ENCODE assay signal across 26 mouse cellular contexts in genomic region chr12:40654312-40654711, GRCm38 (mm10).
A peak's percentile ranks its signal among the peaks of the same experiment; 100 is the strongest.
DNase-seq lines count a peak whose midpoint lies in the region; ATAC-seq and TF ChIP-seq lines count a peak whose summit lies in the region.
"Had no signal": no experiment of that assay in that cellular context is flagged by ENCODE, and none has a peak within 500 bp of the region (broad histone marks: within the 10 kb centered on the region; RNA-seq: fewer than 3 reads in every experiment).

No protein-coding gene starts in this region.

- TF ChIP-seq CTCF in kidney, adult 2 months (conservative IDR thresholded peaks at IDR 0.05; ENCODE audit: insufficient read depth, insufficient read length, low read depth, low read length): no peak

- no peaks in the 10 kb centered on the region for H3K9me3 ChIP-seq in lung, embryonic 16.5 days (ENCODE audit: control insufficient read depth, low read length)
- H3K9me3 ChIP-seq: heart, embryonic 15.5 days; hindbrain, embryonic 12.5 days; intestine, embryonic 15.5 days; kidney, embryonic 15.5 days; lung, embryonic 15.5 days had no signal

- no peak overlapping the region for H3K9ac ChIP-seq in lung, embryonic 16.5 days (ENCODE audit: low read length)
- H3K9ac ChIP-seq: heart, embryonic 15.5 days; hindbrain, embryonic 12.5 days; intestine, embryonic 15.5 days; kidney, embryonic 15.5 days; liver, embryonic 14.5 days; lung, embryonic 15.5 days had no signal

- intact Hi-C loops in heart, postnatal 14 days (cut with DNase I): no loop called here

- H3K4me1 ChIP-seq in kidney, adult 2 months (ENCODE audit: control insufficient read depth, insufficient read depth, low read length): peaks cover 3% of the 10 kb centered on the region; the same call in 1 of the 2 replicates
- H3K4me1 ChIP-seq in lung, embryonic 16.5 days (replicated peaks; ENCODE audit: control insufficient read depth, insufficient read depth, low read length): peaks cover 7% of the 10 kb centered on the region; the same call in 1 of the 2 replicates
- H3K4me1 ChIP-seq: intestine, embryonic 15.5 days; kidney, embryonic 15.5 days had no signal

- H3K4me2 ChIP-seq in lung, embryonic 16.5 days (ENCODE audit: low read depth, low read length): no peak overlapping the region
- H3K4me2 ChIP-seq: heart, embryonic 15.5 days; hindbrain, embryonic 12.5 days; intestine, embryonic 15.5 days; kidney, embryonic 15.5 days; lung, embryonic 15.5 days had no signal

- DNase-seq in heart, adult 8-10 months (ENCODE audit: low spot score): peak; percentile 28
- no peak for DNase-seq in heart, postnatal 14 days
- peak; percentile 28 for DNase-seq in kidney, adult 2 months
- no peak for DNase-seq in kidney, postnatal 10 days
- no peak for DNase-seq in lung, adult 18-20 months
- DNase-seq in WW6 (ENCODE audit: low read depth, low spot score): peak; percentile 11
- DNase-seq in frontal cortex, adult 2 months (ENCODE audit: extremely low spot score in 1 of 2, low spot score in 1 of 2): no peak
- DNase-seq: adrenal gland, postnatal 25 days; cerebellum, adult 11-12 months; cerebellum, adult 9-11 months; layer of hippocampus, adult 9-11 months; liver; midbrain, embryonic 14.5 days; thymus, adult 2 months; thymus, postnatal 36 days had no signal

- H3K27me3 ChIP-seq in kidney, adult 2 months (replicated peaks; ENCODE audit: control insufficient read depth, insufficient read depth, low read length): no peaks in the 10 kb centered on the region
- H3K27me3 ChIP-seq in lung, embryonic 16.5 days (ENCODE audit: control insufficient read depth, insufficient read depth, low read depth, low read length): no peaks in the 10 kb centered on the region
- H3K27me3 ChIP-seq: heart, embryonic 15.5 days; hindbrain, embryonic 12.5 days; intestine, embryonic 15.5 days; kidney, embryonic 15.5 days; lung, embryonic 15.5 days had no signal

- no peaks in the 10 kb centered on the region; the same call in 1 of the 2 replicates for H3K36me3 ChIP-seq in kidney, adult 2 months (ENCODE audit: control insufficient read depth, insufficient read depth, low read length)
- H3K36me3 ChIP-seq in lung, embryonic 16.5 days (ENCODE audit: control insufficient read depth, insufficient read depth, low read length): no peaks in the 10 kb centered on the region
- H3K36me3 ChIP-seq: heart, embryonic 15.5 days; intestine, embryonic 15.5 days; kidney, embryonic 15.5 days; lung, embryonic 15.5 days had no signal

- H3K4me3 ChIP-seq in kidney, adult 2 months (ENCODE audit: insufficient read depth, low read depth, low read length): no peak overlapping the region
- no peak overlapping the region for H3K4me3 ChIP-seq in lung, embryonic 16.5 days (ENCODE audit: low read length)
- H3K4me3 ChIP-seq: erythroblast, embryonic 14.5 days; heart, embryonic 15.5 days; hindbrain, embryonic 12.5 days; intestine, embryonic 15.5 days; kidney, embryonic 15.5 days; lung, embryonic 15.5 days had no signal

- no peak overlapping the region for H3K27ac ChIP-seq in kidney, adult 2 months (ENCODE audit: insufficient read depth, low read depth, low read length)
- H3K27ac ChIP-seq in lung, embryonic 16.5 days (ENCODE audit: low read length): no peak overlapping the region; the same call in 1 of the 2 replicates
- H3K27ac ChIP-seq: heart, embryonic 15.5 days; hindbrain, embryonic 12.5 days; hindbrain, postnatal 0 days; intestine, embryonic 15.5 days; kidney, embryonic 15.5 days; liver, embryonic 14.5 days; lung, embryonic 15.5 days had no signal

- no peak for TF ChIP-seq POLR2A in kidney, adult 2 months (IDR thresholded peaks at IDR 0.05; ENCODE audit: low read depth, low read length)

- WGBS in kidney, adult 2 months: 78% methylated on average over 2 of the region's 2 CpGs
- WGBS in lung, embryonic 16.5 days: 59% methylated on average over 2 of the region's 2 CpGs

- peak; percentile 69 for ATAC-seq in lung, embryonic 16.5 days (ENCODE audit: low read depth)
- ATAC-seq: CD4-positive, CD25-positive, alpha-beta regulatory T cell, adult 4 months; forebrain, embryonic 16.5 days; hindbrain, postnatal 0 days; intestine, embryonic 15.5 days had no signal

Comparison
In these comparisons a context has a peak if more than half of its experiments do, and no peak if none do; other contexts are left out.
1. DNase-seq: peak in heart, adult 8-10 months (single experiment), kidney, adult 2 months (single experiment) and WW6 (single experiment); none in heart, postnatal 14 days (0 of 2), kidney, postnatal 10 days (single experiment), lung, adult 18-20 months (0 of 2) and frontal cortex, adult 2 months (0 of 2).